Mouse (Mus musculus): ENCODE results near the gene Slc16a10.

GRCm38 (mm10) chr10:40169088-40169487, 27.0 kb upstream of the Slc16a10 start:
- TF ChIP-seq POLR2A (IDR thresholded peaks at IDR 0.05; ENCODE audit: insufficient read depth, low read length): no peak
- no peak for TF ChIP-seq CTCF (IDR thresholded peaks at IDR 0.05; ENCODE audit: low read depth, low read length)
- no peak for TF ChIP-seq EP300 (IDR thresholded peaks at IDR 0.05; ENCODE audit: insufficient read depth, low read depth, low read length)

All from ES-Bruce4 (cell line).